Mouse (Mus musculus): ENCODE results near the gene Cyp46a1. TPM values are rescaled to one million over a fixed set of nuclear protein-coding genes. Genes with fewer than 3 reads are reported as not detected.
A peak's percentile ranks its signal among the peaks of the same experiment; 100 is the strongest.

Cyp46a1 gene
- polyA plus RNA-seq, 1 experiment from 2014 or later: 1.0 TPM

DNA sequence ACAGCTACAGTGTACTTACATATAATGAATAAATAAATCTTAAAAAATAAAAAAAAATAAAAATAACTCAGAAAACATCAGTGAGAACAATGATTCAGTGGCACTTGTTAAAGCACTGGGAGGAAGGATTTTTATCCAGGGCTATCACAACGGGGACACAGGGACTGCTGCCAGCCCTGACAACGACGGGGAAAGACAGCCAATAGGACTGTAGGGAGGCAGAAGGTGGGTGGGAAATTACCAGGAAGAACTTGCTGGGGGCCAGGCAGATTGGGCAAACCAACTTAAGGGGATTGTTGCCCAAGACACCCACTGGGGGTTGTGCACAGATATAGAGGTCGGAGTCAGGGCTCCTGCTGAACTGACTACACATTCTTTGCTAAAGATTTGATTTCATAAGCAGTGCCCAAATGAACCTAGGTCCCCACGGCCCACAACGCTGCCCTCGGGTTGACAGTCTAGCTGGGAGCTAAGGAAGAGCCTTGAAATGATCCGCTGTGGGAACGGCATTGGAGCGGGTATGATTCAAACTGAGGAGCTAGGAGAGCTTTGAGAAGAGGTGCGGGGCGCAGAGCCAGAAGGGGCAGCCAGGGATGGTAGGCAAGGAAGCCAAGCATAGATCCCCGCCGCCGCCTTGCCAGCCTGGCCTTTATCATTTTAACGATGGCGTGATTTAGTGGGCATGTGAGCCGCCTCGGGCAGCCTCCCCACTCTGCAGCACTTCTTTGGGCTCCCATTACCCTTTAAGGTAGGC lies 45.9 kb upstream of the Cyp46a1 start:
- no peak for DNase-seq (ENCODE audit: low spot score)

GRCm38 (mm10) chr12:108292419-108292818 lies 41.8 kb upstream of the Cyp46a1 start:
- no peak overlapping the region for H3K27ac ChIP-seq (ENCODE audit: low read length)
- no peak for TF ChIP-seq CTCF (IDR thresholded peaks at IDR 0.05)
- TF ChIP-seq EP300 (IDR thresholded peaks at IDR 0.05): no peak
- no peak overlapping the region for H3K4me3 ChIP-seq (ENCODE audit: low read depth, low read length)
- no peaks in the 10 kb centered on the region for H3K4me1 ChIP-seq (ENCODE audit: insufficient read depth, low read depth, low read length)
- ATAC-seq (peak; percentile 69), DNase-seq (ENCODE audit: low spot score) (no peak)
- no peaks in the 10 kb centered on the region for H3K36me3 ChIP-seq (ENCODE audit: insufficient read depth, low read length)
- no peaks in the 10 kb centered on the region for H3K9me3 ChIP-seq (ENCODE audit: low read length)
- no peak overlapping the region for H3K9ac ChIP-seq (replicated peaks; ENCODE audit: low read depth)
- no peak overlapping the region for H3K4me2 ChIP-seq (replicated peaks; ENCODE audit: low read depth, low read length)
- no peaks in the 10 kb centered on the region for H3K27me3 ChIP-seq (replicated peaks; ENCODE audit: insufficient read depth, low read length)
- WGBS: 22% methylated on average over 9 of the region's 9 CpGs

More for the DNA sequence above, 45.9 kb upstream of the Cyp46a1 start:
- no peak for ATAC-seq
- TF ChIP-seq CTCF (IDR thresholded peaks at IDR 0.05): no peak
- TF ChIP-seq EP300 (IDR thresholded peaks at IDR 0.05): no peak
- Histone ChIP-seq H3K36me3 (ENCODE audit: insufficient read depth, low read length) (no peaks in the 10 kb centered on the region), H3K27ac (ENCODE audit: low read length) (no peak overlapping the region), H3K27me3 (replicated peaks; ENCODE audit: insufficient read depth, low read length) (no peaks in the 10 kb centered on the region), H3K4me3 (ENCODE audit: low read depth, low read length) (no peak overlapping the region), H3K4me2 (replicated peaks; ENCODE audit: low read depth, low read length) (no peak overlapping the region), H3K9me3 (ENCODE audit: low read length) (no peaks in the 10 kb centered on the region), H3K4me1 (ENCODE audit: insufficient read depth, low read depth, low read length) (no peaks in the 10 kb centered on the region), H3K9ac (replicated peaks; ENCODE audit: low read depth) (no peak overlapping the region)
- WGBS: 81% methylated on average over 19 of the region's 19 CpGs

DNA sequence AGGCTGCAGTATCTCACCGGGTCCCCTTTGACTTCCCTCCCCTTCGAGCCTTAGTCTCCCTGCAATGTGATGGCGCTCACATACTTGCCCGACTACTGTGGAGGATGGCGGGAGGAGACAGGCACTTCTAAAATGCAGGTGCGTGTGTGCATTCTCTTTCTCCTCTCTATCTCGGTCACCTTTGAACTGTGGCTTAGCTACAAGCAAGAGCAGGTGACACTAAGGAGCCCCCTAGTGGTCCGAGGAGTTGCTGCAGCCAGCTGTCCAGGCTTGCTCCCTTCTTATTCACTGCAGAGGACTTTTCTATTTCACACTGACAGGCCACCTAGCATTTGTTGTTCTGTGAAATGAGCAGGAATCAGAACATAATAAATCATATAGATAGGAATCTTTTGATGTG lies 41.2 kb upstream of the Cyp46a1 start:
- no peak overlapping the region for H3K9ac ChIP-seq (replicated peaks; ENCODE audit: low read depth)
- H3K36me3 ChIP-seq (ENCODE audit: insufficient read depth, low read length): no peaks in the 10 kb centered on the region
- no peak overlapping the region for H3K4me2 ChIP-seq (replicated peaks; ENCODE audit: low read depth, low read length)
- DNase-seq (ENCODE audit: low spot score) (peak; percentile 81), ATAC-seq (peak; percentile 70)
- no peaks in the 10 kb centered on the region for H3K4me1 ChIP-seq (ENCODE audit: insufficient read depth, low read depth, low read length)
- WGBS: 4% methylated on average over 8 of the region's 8 CpGs
- TF ChIP-seq CTCF (IDR thresholded peaks at IDR 0.05) (peak; percentile 94), EP300 (IDR thresholded peaks at IDR 0.05) (no peak)
- H3K27me3 ChIP-seq (replicated peaks; ENCODE audit: insufficient read depth, low read length): no peaks in the 10 kb centered on the region
- H3K9me3 ChIP-seq (ENCODE audit: low read length): no peaks in the 10 kb centered on the region
- no peak overlapping the region for H3K4me3 ChIP-seq (ENCODE audit: low read depth, low read length)
- no peak overlapping the region for H3K27ac ChIP-seq (ENCODE audit: low read length)

DNA sequence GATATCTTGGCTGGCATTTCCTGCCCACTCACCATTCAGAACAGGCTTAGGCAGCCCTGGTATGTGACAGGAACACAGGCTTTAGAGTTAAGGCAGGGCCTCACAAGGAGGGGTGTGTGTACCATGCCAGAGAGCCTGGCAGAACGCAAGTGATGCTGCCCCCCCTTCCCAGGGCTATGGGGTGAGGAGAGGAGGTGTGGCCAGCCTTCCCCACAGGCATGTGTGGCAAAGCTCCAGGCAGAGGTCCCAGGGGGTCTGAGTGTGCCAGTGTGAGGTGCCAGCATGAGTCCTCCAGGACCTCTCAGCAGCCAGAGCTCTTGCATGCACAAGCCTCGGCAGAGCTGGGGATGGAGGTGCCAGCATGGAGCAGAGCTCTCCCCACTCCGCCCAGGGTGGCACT lies 39.6 kb upstream of the Cyp46a1 start:
- ATAC-seq (peak; percentile 73), DNase-seq (ENCODE audit: low spot score) (no peak)
- WGBS: 48% methylated on average over 3 of the region's 3 CpGs
- Histone ChIP-seq H3K4me2 (replicated peaks; ENCODE audit: low read depth, low read length) (no peak overlapping the region), H3K27me3 (replicated peaks; ENCODE audit: insufficient read depth, low read length) (no peaks in the 10 kb centered on the region), H3K4me1 (ENCODE audit: insufficient read depth, low read depth, low read length) (no peaks in the 10 kb centered on the region), H3K27ac (ENCODE audit: low read length) (no peak overlapping the region), H3K9ac (replicated peaks; ENCODE audit: low read depth) (no peak overlapping the region), H3K9me3 (ENCODE audit: low read length) (no peaks in the 10 kb centered on the region), H3K36me3 (ENCODE audit: insufficient read depth, low read length) (no peaks in the 10 kb centered on the region), H3K4me3 (ENCODE audit: low read depth, low read length) (no peak overlapping the region)
- TF ChIP-seq EP300 (IDR thresholded peaks at IDR 0.05) (no peak), CTCF (IDR thresholded peaks at IDR 0.05) (no peak)

- Histone ChIP-seq H3K27me3 (replicated peaks; ENCODE audit: insufficient read depth, low read length) (no peaks in the 10 kb centered on the region), H3K4me2 (replicated peaks; ENCODE audit: low read depth, low read length) (no peak overlapping the region), H3K36me3 (ENCODE audit: insufficient read depth, low read length) (no peaks in the 10 kb centered on the region), H3K9ac (replicated peaks; ENCODE audit: low read depth) (no peak overlapping the region), H3K4me1 (ENCODE audit: insufficient read depth, low read depth, low read length) (no peaks in the 10 kb centered on the region), H3K9me3 (ENCODE audit: low read length) (no peaks in the 10 kb centered on the region), H3K27ac (ENCODE audit: low read length) (no peak overlapping the region), H3K4me3 (ENCODE audit: low read depth, low read length) (no peak overlapping the region)
- WGBS: 77% methylated on average over 6 of the region's 6 CpGs
- TF ChIP-seq CTCF (IDR thresholded peaks at IDR 0.05): peak; percentile 56
- TF ChIP-seq EP300 (IDR thresholded peaks at IDR 0.05): no peak
- ATAC-seq (no peak), DNase-seq (ENCODE audit: low spot score) (no peak)
These were observed 37.1 kb upstream of the Cyp46a1 start for GRCm38 (mm10) chr12:108297033-108297432.

DNA sequence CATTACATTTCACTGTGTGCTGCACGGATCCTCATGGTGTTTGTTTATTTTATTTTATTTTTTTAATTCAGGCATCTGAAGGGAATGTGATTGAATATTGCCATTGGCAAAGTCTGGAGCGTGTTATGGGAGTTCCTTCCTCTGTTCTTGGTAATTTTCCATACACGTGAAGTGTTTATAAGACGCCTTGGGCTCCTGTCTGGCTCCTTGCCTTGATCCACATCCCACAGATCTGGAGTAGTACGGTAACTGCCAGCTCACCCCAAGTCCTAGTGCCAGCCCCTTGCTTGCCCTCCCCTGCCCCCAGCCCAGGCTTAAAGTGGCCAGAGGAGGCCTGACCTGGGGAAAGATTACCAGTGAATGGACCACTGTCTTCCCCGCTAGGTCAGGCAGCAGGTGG lies 33.2 kb upstream of the Cyp46a1 start:
- ATAC-seq (peak; percentile 37), DNase-seq (ENCODE audit: low spot score) (no peak)
- H3K27ac ChIP-seq (ENCODE audit: low read length): no peak overlapping the region
- peaks cover 5% of the 10 kb centered on the region; the same call in 1 of the 2 replicates for H3K27me3 ChIP-seq (replicated peaks; ENCODE audit: insufficient read depth, low read length)
- H3K9me3 ChIP-seq (ENCODE audit: low read length): no peaks in the 10 kb centered on the region
- no peak overlapping the region for H3K4me2 ChIP-seq (replicated peaks; ENCODE audit: low read depth, low read length)
- no peaks in the 10 kb centered on the region for H3K36me3 ChIP-seq (ENCODE audit: insufficient read depth, low read length)
- H3K9ac ChIP-seq (replicated peaks; ENCODE audit: low read depth): no peak overlapping the region
- H3K4me1 ChIP-seq (ENCODE audit: insufficient read depth, low read depth, low read length): no peaks in the 10 kb centered on the region
- H3K4me3 ChIP-seq (ENCODE audit: low read depth, low read length): no peak overlapping the region
- no peak for TF ChIP-seq EP300 (IDR thresholded peaks at IDR 0.05)
- TF ChIP-seq CTCF (IDR thresholded peaks at IDR 0.05): no peak
- WGBS: 39% methylated on average over 6 of the region's 6 CpGs
